Mouse (Mus musculus) mature B cell (primary cell): ENCODE measurements around the gene Nid2.

Source experiments
- in situ Hi-C: fragments of 300-500 bp; cut with MboI; formaldehyde crosslinking; loops from 2 replicates; pipeline ENCODE4 v1.14.3; 2019

Nid2 gene

DNA sequence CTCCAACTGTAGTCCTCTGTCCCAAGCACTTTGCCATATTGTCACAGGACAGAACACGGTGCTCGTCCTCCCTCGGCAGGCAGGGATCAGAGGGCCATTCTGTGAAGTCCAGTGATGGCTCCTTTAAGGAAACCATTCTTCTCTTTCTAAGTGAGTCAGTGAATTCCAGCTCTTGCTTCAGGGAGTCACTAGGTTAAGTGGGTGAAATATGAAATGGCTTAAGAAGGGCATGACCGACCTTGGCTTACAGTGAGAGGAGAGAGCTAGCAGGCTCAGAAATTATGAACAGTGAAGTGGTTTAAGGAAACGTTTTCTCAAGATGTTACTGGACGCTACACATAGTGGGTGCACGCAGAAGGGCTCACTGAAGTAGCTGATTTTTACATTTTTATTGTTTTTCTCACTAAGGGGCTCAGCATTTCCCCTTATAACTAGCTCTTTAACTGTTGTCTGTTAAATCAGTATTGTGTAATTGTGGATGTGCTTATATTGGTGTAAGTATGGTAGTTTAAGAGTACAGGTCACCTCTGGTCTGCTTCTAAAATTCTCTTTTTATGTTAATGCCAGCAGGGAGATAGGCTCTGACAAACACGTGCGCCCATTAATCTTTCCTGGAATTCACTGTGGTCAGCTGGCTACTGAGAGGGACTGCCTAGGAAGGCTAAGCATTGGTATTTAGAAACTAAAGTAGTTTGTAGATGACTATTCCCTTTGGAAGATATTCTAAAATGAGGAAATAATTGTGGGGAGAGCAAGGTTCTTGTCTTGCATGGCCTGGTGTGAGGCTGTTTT, 34.9 kb downstream of the Nid2 start:
- in situ Hi-C loops, result no loop called here

DNA sequence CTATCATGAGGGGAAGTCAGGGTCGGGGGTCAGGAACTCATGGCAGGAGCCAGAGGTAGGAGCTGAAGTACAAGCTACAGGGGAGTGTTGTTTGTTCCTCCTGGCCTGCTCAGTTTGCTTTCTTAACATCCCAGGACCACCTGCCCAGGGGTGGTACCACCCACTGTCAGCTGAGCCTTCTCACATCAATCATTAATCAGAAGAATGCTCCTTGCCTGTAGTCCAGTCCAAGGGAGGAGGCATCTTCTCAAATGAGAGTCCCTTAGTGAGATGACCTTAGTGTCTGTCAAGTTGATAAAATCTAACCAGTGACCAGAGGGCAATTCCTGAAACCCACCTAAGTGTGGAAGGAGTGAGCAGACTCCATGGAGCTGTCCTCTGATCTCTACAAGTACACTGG, 37.4 kb downstream of the Nid2 start:
- in situ Hi-C loops, result no loop called here

DNA sequence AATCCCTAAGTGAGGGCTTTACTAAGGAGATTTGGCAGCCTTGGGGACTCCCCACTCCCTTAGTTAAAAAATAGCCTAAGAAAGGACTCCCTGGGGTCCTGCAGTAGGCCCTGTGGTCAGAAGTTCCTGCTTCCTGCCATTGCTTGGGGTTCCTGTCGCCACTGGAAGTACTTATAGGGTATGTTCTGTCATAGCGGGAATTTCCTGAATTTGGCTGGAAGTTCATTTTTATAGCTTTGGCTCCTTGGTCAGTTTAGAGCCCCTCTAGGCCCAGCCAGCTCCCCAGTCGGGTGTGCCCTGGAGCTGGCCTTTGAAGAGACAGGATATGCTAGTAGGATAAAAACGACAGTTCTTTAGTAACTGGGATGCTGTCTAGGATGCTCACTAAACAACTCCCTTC, 43.8 kb downstream of the Nid2 start:
- in situ Hi-C loops, result no loop called here

GRCm38 (mm10) chr14:19796541-19797304, 45.7 kb downstream of the Nid2 start:
- in situ Hi-C loops, result no loop called here

DNA sequence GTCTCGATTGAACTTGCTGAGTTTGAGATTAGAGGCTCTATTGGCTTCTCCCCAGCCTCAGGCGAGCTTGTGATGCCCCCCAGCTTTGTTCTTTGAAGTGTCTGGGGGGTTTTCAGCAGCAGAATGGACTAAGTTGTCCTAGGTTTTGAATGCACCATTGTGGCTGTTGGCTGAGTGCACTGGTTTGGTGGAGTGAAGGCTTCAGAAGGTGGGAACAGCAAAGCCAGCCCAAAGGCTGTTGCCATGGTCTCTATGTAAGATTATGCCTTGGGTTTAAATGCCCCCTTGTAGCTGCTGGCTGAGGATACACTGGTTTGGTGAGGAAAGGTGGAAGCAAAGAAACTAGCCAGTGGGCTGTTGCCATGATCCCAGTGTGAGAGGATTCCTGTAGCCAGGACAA, 49.4 kb downstream of the Nid2 start:
- in situ Hi-C loops, result no loop called here

GRCm38 (mm10) chr14:19801474-19802215, 50.6 kb downstream of the Nid2 start:
- in situ Hi-C loops, result no loop called here

DNA sequence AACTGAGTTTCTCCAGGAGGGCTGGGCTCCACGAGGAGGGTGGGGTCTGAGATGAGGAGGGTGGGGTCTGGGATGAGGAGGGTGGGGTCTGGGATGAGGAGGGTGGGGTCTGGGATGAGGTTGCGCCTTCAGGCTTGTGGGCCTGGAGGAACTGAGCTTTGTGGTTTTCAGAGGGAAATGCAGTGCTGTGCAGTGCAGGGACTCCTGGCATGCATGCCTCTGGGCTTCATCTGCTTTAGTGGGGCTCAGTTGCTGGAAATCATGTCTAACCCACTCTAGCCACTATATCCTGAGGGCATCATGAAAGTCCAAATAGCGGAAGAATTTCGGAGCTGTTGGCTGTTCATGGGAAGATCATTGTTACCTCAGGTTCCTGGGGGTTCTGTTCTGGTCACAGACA, 52.2 kb downstream of the Nid2 start:
- in situ Hi-C loops, result no loop called here

DNA sequence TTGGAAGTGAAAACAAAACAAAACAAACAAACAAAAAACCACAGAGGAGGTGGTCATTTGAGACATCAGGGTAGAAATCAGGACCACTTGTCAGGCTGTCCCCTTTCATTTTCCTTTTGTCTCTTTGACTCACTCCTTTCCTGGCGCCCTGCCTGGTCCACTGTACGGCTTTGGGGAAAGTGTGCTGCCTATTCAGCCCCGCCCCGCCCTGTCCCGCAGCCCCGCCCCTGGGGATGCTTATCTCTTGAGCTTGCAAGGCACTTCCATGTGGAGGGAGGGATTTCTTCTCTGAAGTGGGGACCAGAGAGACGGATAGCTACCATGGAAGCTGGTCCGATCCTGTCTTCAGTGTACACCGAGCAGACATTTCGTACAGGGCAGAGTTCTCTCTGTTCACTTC, 52.6 kb downstream of the Nid2 start:
- in situ Hi-C loops, result no loop called here

GRCm38 (mm10) chr14:19807339-19807738, 56.3 kb downstream of the Nid2 start:
- in situ Hi-C loops, result no loop called here

DNA sequence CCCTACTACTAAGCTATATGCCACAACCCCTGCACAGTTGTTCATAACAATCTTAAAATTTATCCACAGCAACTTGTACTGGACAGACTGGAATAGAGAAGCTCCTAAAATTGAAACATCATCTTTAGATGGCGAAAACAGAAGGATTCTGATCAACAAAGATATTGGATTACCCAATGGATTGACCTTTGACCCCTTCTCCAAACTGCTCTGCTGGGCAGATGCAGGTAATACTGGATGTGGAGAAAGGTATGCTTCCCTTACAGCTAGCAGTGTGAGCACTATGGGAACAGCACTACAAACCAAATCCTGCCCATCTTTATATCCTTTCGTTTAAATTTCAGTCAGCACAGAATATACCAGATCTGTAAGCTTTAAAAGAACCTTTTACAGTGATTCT, 56.8 kb downstream of the Nid2 start:
- in situ Hi-C loops, result no loop called here

GRCm38 (mm10) chr14:19809934-19810333, 58.9 kb downstream of the Nid2 start:
- in situ Hi-C loops, result no loop called here

DNA sequence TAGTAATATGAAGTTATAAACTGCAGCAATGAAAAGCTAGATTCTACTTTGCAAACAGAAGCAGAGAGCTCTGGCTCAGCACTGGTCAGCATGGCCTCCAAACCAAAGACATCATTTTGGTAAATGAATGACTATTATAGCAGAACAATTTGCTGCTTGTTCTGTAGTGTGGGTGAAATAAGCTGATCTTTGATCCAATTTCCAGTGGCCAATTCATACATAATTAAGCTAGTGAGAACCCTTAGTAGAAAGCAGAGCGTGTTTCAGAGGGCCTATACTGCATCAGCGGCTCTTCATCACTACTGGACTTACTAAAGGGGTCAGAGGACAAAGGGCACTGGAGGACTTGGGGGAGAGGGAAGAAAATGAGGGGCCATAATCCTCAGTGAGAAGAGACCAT, 62.0 kb downstream of the Nid2 start:
- in situ Hi-C loops, result no loop called here

- in situ Hi-C loops, result no loop called here
Measured at GRCm38 (mm10) chr14:19817949-19818348, 66.9 kb downstream of the Nid2 start.

- in situ Hi-C loops, result loop anchor here (5.0 kb wide), 1 partner anchor 114 kb away; no protein-coding TSS in a partner anchor
Measured at GRCm38 (mm10) chr14:19821686-19822085, 70.6 kb downstream of the Nid2 start.

DNA sequence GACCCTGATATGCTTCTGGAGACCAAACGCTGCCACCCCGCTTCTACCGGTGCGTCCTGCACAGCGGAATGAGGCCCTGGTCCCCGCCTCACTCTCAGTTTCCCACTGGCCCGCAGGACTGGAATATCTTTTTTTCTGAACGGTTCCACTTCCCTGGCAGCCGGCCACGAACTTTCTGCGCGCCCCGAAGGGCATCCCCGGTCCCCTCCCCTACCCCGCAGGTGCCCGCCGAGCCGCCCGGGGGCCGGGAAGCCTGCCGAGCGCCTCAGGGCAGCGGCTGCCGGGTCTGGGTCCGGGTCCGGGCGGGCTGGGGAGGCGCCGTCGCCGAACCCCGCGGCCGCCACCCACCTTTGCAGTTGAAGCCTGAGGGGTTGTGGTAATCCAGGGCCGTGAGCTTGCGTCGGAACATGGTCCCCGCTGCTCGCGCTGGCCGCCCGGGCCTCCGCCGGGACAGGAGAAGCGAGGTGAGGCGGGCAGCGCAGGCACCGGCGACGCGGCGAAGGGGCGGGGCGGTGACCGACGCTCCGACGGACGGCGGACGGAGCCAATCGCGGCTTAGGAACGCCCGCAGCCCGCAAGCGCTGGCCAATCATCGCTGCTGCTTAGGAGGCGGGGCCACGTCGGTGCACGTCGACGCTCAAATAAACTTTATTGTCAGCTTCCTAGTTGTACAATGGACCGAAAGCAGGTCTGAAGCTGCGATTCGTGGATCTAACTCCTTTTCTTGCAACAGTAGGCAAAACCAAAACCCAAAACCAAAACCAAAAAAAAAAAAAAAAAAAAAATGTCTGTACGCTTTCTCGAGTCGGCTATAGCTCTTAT, 72.5 kb downstream of the Nid2 start, which contains the start of gene Rtraf:
Gene Rtraf, minus strand, starts transcription at position 504 of the 822 bp plus-strand sequence.
- in situ Hi-C loops, result loop anchor here (5.0 kb wide), 1 partner anchor 116 kb away; no protein-coding TSS in a partner anchor

GRCm38 (mm10) chr14:19825481-19825880, 74.4 kb downstream of the Nid2 start:
- in situ Hi-C loops, result loop anchor here (25.0 kb wide), 1 partner anchor 437 kb away; the partner anchor contains the start of gene Kcnk16

- in situ Hi-C loops, result loop anchor here (5.0 to 25.0 kb wide), 2 partner anchors 236 to 426 kb away; partner anchors contain the start of gene Kcnk16
Measured at GRCm38 (mm10) chr14:19836289-19836688, 85.2 kb downstream of the Nid2 start.

GRCm38 (mm10) chr14:19839600-19840332, 88.7 kb downstream of the Nid2 start:
- in situ Hi-C loops, result loop anchor here (5.0 to 25.0 kb wide), 2 partner anchors 233 to 423 kb away; partner anchors contain the start of gene Kcnk16

DNA sequence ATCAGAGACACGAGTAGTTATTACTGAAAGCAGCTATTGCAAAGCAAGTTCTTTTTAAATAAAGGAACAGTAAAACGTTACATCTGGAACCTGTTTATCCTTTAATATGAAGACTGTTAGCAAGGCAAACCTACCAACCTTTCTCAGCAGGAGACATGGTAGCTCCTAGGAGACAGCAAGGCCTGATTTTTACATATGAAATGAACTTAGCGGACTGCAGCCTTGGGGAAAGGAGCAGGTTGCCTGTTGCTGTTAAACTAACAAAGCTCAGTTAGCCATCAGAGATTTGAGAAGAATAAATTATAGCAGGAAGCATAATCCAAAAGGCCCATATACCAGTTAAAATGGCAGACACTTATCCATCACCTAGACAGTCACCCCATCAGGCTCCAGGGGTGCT, 102.4 kb downstream of the Nid2 start:
- in situ Hi-C loops, result no loop called here

DNA sequence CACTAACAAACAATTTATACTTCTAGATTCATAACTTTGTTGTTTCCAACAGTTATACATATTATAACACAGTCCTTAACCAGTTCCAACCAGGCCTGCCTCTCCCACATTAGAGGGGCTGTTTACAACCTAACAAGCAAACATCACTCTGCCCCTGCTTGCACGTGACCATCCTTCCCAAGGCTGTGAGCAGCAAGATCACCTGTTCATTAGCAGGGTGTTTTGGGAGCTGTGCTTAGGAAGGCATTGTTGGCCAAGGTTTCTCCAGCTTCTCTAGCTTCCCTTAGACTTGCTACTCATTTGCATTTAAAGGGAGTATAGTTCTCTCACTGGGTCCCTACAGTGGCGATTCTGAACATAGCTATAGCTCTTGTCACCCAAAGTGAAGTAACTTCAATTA, 107.2 kb downstream of the Nid2 start:
- in situ Hi-C loops, result no loop called here
